ENCODE assay signal across 8 mouse cellular contexts in genomic region chr3:52007602-52008252, GRCm38 (mm10).
DNase-seq lines count a peak whose midpoint lies in the region; ATAC-seq and TF ChIP-seq lines count a peak whose summit lies in the region.

No protein-coding gene starts in this region.

- TF ChIP-seq POLR2A in cortical plate, adult 2 months (IDR thresholded peaks at IDR 0.05; ENCODE audit: extremely low read depth, insufficient read depth, low read length), result no peak; the same call in 1 of the 2 replicates
- no peak for TF ChIP-seq POLR2A in kidney, adult 2 months (IDR thresholded peaks at IDR 0.05; ENCODE audit: low read depth, low read length)

- intact Hi-C loops in gastrocnemius, adult 2 months (cut with DNase I), result loop anchor here (10.0 kb wide), 1 partner anchor 303 kb away; no protein-coding TSS in a partner anchor
- intact Hi-C loops in gastrocnemius, postnatal 36 days (cut with DNase I), result no loop called here

- peak overlapping the region; percentile 66 for H3K4me2 ChIP-seq in limb, embryonic 13.5 days (replicated peaks)
- peak overlapping the region; percentile 66 for H3K4me2 ChIP-seq in midbrain, embryonic 16.5 days (ENCODE audit: low read length)

- peak; percentile 85 for ATAC-seq in limb, embryonic 13.5 days (ENCODE audit: low FRiP score, low read depth)
- peak; percentile 93 for ATAC-seq in midbrain, embryonic 16.5 days

- peak; percentile 40 for DNase-seq in gastrocnemius, adult 2 months
- no peak for DNase-seq in gastrocnemius, postnatal 36 days
- DNase-seq in heart, adult 9 months (ENCODE audit: low spot score in 2 of 2), result peak; percentile 14 to 29
- peak; percentile 27 for DNase-seq in kidney, adult 2 months
- DNase-seq in splenic B cell, adult 2 months (ENCODE audit: low read depth, low spot score), result peak; percentile 87

- no peaks in the 10 kb centered on the region for H3K27me3 ChIP-seq in kidney, adult 2 months (replicated peaks; ENCODE audit: control insufficient read depth, insufficient read depth, low read length)
- 0 out of 2 replicates have a peak, but pooled peaks cover 2% of the 10 kb centered on the region for H3K27me3 ChIP-seq in limb, embryonic 13.5 days
- H3K27me3 ChIP-seq in midbrain, embryonic 16.5 days (ENCODE audit: control insufficient read depth, insufficient read depth, low read depth, low read length), result no peaks in the 10 kb centered on the region
- H3K27me3 ChIP-seq in splenic B cell, adult 2 months (ENCODE audit: control insufficient read depth, insufficient read depth, low read length, poor library complexity, severe bottlenecking), result no peaks in the 10 kb centered on the region

- no peak; the same call in 1 of the 2 replicates for TF ChIP-seq CTCF in gastrocnemius, adult 2 months (IDR thresholded peaks at IDR 0.05)
- TF ChIP-seq CTCF in cortical plate, adult 2 months (IDR thresholded peaks at IDR 0.05; ENCODE audit: extremely low read depth, insufficient read depth, low read length), result no peak
- no peak; the same call in 1 of the 2 replicates for TF ChIP-seq CTCF in kidney, adult 2 months (conservative IDR thresholded peaks at IDR 0.05; ENCODE audit: insufficient read depth, insufficient read length, low read depth, low read length)

- no peaks in the 10 kb centered on the region for H3K36me3 ChIP-seq in kidney, adult 2 months (ENCODE audit: control insufficient read depth, insufficient read depth, low read length)
- no peaks in the 10 kb centered on the region for H3K36me3 ChIP-seq in limb, embryonic 13.5 days
- H3K36me3 ChIP-seq in midbrain, embryonic 16.5 days (ENCODE audit: control insufficient read depth, insufficient read depth, low read length), result no peaks in the 10 kb centered on the region
- H3K36me3 ChIP-seq in splenic B cell, adult 2 months (ENCODE audit: control insufficient read depth, insufficient read depth, low read length, poor library complexity, severe bottlenecking), result no peaks in the 10 kb centered on the region

- 4% methylated on average over 21 of the region's 21 CpGs for WGBS in kidney, adult 2 months
- WGBS in limb, embryonic 13.5 days, result under 1% methylated on average over 21 of the region's 21 CpGs
- WGBS in midbrain, embryonic 16.5 days, result 0% methylated on average over 17 of the region's 21 CpGs

- H3K4me1 ChIP-seq in cortical plate, adult 2 months (ENCODE audit: control insufficient read depth, insufficient read depth, low read length), result peaks cover 4% of the 10 kb centered on the region; the same call in 1 of the 2 replicates
- H3K4me1 ChIP-seq in kidney, adult 2 months (ENCODE audit: control insufficient read depth, insufficient read depth, low read length), result no peaks in the 10 kb centered on the region
- H3K4me1 ChIP-seq in limb, embryonic 13.5 days, result peaks cover 22% of the 10 kb centered on the region
- H3K4me1 ChIP-seq in midbrain, embryonic 16.5 days (ENCODE audit: control insufficient read depth, insufficient read depth, low read length), result peaks cover 36% of the 10 kb centered on the region

- peak overlapping the region; percentile 73 for H3K4me3 ChIP-seq in gastrocnemius, adult 2 months
- H3K4me3 ChIP-seq in cortical plate, adult 2 months (ENCODE audit: insufficient read depth, low read length), result peak overlapping the region; percentile 40
- H3K4me3 ChIP-seq in kidney, adult 2 months (ENCODE audit: insufficient read depth, low read depth, low read length), result peak overlapping the region; percentile 57
- H3K4me3 ChIP-seq in limb, embryonic 13.5 days, result peak overlapping the region; percentile 45
- H3K4me3 ChIP-seq in midbrain, embryonic 16.5 days (ENCODE audit: low read depth, low read length), result peak overlapping the region; percentile 34

- H3K9me3 ChIP-seq in limb, embryonic 13.5 days, result no peaks in the 10 kb centered on the region
- no peaks in the 10 kb centered on the region for H3K9me3 ChIP-seq in midbrain, embryonic 16.5 days (replicated peaks; ENCODE audit: control insufficient read depth, low read length, poor library complexity, severe bottlenecking)

- H3K27ac ChIP-seq in gastrocnemius, adult 2 months, result peak overlapping the region; percentile 61
- H3K27ac ChIP-seq in cortical plate, adult 2 months (ENCODE audit: insufficient read depth, low read length), result peak overlapping the region; percentile 44
- H3K27ac ChIP-seq in kidney, adult 2 months (ENCODE audit: insufficient read depth, low read depth, low read length), result no peak overlapping the region
- H3K27ac ChIP-seq in limb, embryonic 13.5 days, result peak overlapping the region; percentile 55; the same call in 1 of the 2 replicates
- peak overlapping the region; percentile 98 for H3K27ac ChIP-seq in midbrain, embryonic 16.5 days (ENCODE audit: low read length)

- peak overlapping the region; percentile 46 for H3K9ac ChIP-seq in limb, embryonic 13.5 days
- H3K9ac ChIP-seq in midbrain, embryonic 16.5 days (ENCODE audit: low read depth, low read length), result peak overlapping the region; percentile 64

Comparison
In these comparisons a context has a peak if more than half of its experiments do, and no peak if none do; other contexts are left out.
1. DNase-seq: peak in gastrocnemius, adult 2 months (single experiment), heart, adult 9 months (2 of 2), kidney, adult 2 months (single experiment) and splenic B cell, adult 2 months (single experiment); none in gastrocnemius, postnatal 36 days (0 of 2).
2. Peak in every context shown above with its lines, with median percentiles within 50 percentile points of each other: H3K4me3 ChIP-seq.